Mouse (Mus musculus): ENCODE results near the gene Olfr282. TPM values are rescaled to one million over a fixed set of nuclear protein-coding genes. Genes with fewer than 3 reads are reported as not detected.
"Not testable (repeated sequence)": the region's sequence is repeated elsewhere in the genome, so short reads cannot be mapped to it uniquely, and the experiment has no call there.

Gene Olfr282
- total RNA-seq (2021), result not detected

DNA sequence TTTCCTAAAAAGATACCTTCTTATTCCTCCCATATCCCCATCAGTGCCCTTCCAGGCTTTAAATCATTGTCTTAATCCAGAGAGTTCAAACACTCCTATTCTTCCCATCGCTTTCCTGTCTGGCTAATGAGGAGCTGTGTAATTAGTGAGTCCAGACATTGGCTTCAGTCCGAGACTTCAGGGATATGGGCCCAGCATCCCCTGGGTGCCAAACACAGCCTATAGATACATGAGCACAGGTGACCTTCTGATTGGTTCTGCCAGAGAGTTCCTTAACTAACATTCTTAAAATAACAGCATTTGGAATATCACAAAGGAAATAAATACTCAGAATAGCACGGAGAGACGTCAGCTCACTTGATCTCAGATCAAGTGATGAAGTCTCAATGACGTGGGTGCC, at the start of gene Olfr282:
Olfr282 (plus strand) TSS at position 301 of the 400 bp plus-strand sequence.
- not testable (repeated sequence) for DNase-seq

DNA sequence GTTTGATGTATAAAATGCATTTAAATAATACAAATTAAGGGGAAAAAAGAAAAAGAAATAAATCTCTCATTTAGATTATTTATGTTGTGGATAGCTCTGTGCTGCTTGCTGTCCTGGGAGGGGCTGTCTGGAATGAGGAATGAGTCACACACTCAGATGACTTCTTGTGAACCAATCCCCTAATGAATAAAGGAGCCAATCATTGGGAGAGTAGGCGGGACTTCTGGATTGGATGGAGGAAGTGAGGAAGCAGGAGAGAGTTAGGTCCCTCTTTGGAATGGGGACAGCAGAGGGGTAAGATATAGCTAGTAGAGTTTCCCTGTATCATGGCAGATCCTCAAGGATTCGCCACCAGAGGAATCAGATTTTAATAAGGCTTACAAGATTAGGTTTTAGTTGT, 43.4 kb upstream of the Olfr282 start:
- DNase-seq, result no peak

DNA sequence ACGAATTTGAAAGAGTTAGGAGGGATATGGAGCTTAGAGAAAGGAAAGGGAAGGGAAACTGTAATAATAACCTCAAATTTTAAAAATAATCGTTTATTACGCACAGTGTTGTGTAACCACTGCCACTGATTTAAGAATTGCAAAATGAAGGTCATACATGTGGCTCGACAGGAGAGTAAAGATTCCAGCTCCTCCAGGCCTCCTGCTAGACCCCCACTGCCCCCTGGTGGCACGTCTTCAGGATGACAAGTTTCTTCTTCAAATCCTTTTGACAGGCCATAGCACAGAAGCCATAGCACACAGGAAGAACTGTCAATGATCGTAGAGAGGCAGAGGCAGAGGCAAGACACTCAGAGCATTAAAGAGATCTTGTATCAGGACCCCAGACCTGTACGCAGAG, 41.2 kb upstream of the Olfr282 start:
- peak; percentile 37 to 53 for DNase-seq

DNA sequence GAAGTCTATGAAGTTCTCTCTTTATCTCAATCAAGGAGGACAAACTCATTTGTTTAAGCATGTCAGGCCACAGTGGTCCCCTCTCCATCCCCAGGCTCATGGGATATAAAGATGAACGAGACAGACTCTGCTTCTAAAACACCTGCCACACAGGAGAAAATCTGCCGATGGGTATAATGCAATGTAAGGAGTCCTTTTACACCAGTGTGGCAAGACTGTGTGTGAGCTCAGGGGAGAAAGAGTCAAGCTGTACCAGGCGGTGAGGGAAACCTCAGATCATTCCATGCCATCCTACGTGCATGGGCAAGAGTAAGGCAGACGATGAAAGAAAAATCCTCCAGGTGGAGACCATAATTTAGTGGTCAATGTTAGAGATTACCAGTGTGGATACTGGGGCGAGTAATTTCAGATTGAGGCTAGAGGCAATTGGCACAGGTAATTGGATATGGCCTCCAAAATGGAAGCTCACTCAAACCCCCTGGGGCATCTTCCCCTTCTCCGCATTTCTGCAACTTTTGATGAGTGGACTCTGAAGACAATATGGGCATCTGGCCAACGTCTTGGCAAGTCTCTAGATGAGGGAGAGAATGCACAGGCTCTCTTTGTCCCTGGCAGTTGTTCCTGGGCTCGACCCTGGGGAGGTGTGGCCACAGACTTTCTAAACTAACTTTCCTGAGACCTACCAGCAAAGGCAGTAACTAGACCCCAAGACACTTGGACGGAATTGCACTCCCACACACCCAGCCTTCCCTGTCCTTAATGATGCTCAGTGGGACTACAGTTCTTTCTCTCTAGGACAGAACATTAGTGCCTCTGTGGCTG, 39.7 kb upstream of the Olfr282 start:
- DNase-seq, result no peak

DNA sequence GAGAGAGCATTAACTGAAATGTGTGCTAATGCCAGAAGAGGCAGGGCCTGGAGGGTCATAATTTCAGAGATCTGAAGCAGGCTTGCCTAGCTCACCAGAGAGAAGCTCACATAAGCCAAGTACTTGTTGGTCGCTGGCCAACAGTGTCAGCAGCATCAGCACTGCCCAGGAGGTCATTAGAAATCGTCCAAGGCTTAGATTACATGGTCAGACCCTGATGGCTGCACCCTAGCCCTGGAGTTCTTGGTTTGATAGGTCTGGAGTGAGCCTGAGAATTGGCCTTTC, 39.2 kb upstream of the Olfr282 start:
- DNase-seq, result no peak

DNA sequence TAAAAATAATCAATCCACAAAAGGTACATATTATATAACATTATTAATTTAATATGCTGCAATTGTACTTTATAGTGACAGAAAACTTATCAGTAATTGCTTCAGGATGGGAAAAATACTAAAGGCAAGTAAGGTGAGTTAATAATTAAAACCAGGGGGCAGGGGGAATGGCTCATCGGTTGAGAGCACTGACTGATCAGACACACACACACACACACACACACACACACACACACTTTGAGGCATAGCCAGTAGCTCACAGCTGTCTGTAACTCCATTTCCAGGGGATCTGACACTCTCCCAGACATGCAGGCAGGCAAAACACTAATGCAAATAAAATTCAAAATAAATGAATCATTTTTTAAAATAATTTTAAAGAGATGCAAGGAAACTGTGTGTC, 33.9 kb upstream of the Olfr282 start:
- no peak for DNase-seq

DNA sequence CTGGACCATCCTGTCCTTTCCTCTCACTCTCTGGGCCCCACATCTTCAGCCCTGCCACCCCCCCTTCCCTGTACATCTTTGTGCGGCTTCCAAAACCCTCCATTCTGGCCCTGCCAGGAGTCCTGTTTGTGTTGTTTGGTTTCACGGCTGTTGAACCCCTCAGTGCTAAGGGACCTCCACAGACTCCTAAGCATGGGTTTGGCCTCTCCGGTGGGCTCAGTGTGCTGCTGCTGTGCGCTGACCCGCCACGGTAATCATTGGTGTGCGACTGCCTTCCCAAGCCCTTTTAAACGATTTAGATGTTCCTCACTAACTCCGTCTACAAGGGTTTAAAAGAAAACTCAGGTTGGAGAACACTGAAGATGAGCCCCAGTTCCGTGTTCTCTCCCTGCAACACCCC, 28.7 kb upstream of the Olfr282 start:
- no peak for DNase-seq

DNA sequence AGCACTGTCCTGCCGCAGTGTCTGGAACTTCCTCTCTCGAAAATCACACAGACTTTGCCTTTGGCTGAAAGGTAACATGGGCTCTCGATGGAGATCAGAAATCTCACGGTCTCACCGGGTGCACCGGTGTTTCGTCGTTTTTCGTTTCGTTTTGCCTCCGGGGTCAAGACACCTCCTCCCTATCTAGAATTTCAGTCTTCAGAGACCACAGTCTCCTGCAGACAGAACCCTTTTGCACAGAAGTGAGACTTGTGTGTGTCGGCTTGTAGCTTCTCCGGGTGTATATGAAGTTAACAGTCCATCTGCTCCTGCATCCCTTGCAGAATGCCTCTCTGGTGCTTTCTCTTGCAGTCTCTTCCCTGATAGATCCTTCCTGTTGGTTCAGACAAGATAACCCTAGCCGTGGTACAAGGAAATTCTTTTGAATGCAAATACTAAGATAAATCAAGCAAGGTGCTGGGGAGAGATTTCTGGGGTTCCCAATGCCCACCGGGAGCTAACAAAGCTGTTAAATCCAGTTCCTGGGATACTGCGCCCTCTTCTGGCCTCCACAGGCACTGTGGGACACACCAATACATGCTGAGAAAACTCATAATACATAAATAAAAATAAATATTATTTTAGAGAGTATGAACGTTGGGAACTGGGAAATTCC, 22.5 kb upstream of the Olfr282 start:
- DNase-seq, result peak in 1 of 2 experiments; percentile 14

DNA sequence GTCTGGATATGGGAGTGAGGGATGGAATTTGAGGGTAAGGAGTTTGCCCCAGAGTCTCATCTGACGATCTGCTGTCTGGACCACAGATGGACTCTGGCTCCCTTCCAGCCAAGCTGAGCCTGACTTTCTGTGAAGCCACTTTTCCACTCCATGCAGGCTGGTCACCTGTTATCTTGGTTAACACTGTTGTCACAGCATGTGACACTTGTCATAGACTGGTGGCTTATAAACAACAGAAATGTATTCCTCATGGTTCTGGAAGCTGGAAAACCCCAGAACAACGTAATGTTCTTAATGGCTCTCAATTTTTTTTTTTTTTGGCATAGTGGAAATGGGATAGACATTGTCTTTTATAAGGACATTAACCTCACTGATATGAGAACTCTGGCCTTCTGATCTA, 21.4 kb upstream of the Olfr282 start:
- no peak for DNase-seq

DNA sequence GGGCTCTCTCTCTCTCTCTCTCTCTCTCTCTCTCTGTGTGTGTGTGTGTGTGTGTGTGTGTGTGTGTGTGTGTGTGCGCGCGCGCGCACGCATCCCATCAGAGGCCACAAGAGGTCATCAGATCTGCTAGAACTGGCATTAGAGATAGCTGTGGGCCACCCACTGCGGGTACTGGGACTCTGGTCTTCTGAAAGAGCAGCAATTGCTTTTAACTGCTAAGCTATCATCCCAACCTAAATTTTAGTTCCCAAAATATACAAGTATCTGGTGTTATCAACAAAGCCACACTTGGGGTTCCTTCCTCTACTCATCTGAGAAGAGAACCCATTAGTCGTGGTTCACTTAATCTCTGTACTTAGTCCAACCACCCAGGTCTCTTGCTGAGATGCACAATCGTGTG, 20.8 kb upstream of the Olfr282 start:
- DNase-seq, result no peak

DNA sequence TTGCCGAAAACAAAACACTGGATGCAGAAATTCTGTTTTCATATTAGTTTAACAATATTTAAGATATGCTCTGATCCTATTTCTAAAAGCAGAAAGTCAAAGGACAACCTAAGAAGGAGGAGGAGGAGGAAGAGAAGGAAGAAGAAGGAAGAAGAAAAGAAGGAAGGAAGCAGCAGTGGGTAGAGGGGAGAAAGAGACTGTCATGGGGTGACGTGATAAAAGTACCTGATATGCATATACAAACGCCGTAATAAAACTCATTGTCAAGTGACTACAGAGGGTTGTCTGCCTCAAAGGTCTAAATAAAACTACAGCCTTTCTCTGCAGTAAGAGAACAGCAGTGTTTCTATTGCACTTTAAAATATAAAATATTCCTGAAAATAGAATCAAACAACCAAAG, 15.0 kb upstream of the Olfr282 start:
- no peak for DNase-seq

DNA sequence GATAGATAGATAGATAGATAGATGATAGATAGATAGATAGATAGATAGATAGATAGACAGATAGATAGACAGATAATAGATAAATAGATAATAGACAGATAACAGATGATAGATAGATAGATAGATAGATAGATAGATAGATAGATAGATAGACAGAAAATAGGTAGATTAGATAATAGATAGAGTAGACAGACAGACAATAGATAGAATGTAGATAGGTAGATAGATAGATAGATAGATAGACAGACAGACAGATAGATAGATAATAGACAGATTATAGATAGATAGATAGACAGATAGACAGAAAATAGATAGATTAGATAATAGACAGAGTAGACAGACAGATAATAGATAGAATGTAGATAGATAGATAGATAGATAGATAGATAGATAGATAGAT, 14.2 kb upstream of the Olfr282 start:
- DNase-seq, result not testable (repeated sequence)

DNA sequence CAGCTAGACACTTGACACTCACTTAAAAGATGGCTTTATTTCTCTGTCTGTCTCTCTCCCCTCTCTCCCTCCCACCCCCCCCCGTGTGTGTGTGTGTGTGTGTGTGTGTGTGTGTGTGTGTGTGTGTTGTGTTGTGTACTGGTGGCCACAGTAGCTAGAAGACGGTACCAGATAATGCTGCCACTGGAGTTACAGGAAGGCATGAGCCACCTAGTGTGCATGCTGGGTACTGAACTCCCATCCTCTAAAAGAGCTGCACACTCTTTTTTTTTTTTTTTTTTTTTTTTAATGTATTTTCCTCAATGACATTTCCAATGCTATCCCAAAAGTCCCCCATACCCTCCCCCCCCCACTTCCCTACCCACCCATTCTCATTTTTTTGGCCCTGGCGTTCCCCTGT, 13.7 kb upstream of the Olfr282 start:
- DNase-seq, result not testable (repeated sequence)

DNA sequence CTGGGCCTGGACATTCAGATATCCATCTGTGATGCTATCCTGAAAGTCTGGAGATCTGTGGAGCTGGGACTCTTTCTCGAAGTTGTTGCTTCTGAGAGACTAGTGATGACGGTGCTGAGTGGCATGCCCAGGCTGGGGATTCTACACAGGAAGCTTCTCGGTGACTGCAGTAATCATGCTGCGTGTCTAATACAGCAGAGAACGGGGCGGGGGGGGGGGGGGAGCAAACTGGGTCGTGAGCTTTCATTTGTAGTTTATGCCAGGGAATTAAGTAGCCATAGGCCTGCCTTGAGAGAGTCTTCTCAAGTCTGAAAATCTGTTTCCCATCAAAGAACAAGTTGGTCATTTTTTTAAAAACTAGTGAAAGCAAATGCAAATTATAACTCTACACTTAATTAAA, 12.9 kb upstream of the Olfr282 start:
- no peak for DNase-seq

DNA sequence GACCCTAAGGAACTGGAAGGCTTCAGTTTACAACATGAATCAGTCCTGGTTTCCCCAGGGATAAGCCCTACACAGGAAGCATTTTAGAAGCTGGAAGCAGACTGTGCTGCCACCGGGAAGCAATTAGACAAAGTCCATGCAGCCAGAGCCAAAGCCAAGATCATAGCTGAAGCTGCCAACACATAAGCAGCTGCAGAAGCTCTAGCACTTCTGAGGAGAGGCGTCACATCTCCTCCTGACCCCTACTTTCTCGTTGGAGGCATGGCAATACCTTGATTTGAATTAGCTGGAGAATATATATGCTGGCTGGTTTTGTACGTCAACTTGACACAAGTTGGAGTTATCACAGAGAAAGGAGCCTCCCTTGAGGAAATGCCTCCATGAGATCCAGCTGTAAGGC, 10.1 kb upstream of the Olfr282 start:
- no peak for DNase-seq

DNA sequence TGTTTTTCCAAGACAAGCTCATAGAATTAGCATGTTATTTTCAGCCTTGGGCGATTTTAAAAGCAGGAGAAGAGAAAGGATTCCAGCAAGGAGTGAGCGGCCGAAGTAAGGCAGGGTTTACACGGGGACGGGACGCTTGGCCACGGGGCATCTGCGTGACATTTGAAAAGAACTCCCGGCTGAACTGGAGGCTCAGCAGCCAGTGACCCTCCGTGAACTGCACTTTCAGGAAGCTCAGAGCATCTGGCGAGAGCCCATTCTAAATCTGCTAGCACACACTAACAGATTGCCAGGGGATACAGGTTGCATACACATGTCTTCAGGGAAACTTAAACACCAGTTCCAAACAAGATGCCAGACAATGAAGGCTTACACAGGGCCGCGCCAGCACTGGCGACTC, 6.7 kb upstream of the Olfr282 start:
- DNase-seq, result no peak

DNA sequence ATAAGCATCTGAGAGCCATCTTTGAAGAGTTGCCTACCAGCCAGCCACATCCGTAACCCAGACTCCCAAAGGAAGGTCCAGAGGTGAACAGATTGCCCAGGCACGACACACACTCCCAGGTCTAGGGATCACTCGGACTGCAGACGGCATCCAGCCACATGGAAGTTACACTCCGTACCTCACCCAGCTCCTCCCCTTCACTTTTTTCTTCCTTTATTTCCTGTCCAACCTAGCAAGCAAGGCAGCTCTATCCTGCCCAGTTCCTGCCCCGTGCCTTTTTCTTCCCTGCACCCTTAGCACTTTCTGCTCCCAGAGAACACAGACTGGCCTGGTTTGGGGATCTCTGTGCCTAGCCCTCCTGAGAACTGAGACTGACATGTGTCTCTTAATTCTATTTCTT, 6.3 kb upstream of the Olfr282 start:
- DNase-seq, result no peak

DNA sequence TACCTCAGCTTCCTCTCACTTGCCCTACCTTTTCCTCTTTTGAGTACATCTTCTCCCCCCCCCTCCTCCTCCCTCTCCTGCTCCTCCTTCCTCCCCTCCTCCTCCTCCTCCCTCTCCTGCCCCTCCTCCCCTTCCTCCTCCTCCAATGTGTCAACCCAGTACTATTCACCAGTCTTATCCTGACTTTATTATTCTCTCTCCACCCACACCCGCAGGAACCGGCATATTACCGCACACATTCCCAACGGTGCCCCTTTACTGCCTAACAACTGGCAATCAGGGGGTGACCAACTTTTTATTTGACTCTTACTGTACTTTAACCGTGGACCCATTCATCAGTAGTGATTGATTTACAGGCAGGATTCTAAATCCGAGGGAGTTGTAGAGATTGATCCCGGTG, 5.8 kb upstream of the Olfr282 start:
- DNase-seq, result no peak

DNA sequence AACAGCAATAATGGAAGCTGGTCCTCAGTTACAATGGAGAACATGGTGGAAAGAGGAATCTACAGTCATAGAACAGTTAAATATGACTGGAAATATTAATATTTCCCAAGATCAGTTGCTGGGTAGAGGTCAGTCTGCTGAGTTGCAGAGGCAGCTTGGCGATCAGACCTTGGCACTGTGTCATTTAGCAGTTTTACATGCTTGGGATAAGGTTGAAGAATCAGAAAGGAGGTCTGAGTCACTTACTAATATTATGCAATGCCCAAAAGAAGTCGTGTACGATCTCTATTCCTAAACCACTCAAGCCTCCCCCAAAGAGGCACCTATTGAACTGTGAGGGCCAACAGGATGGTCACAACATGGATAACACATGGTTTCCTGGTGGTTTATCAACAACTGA, 13.5 kb downstream of the Olfr282 start:
- no peak for DNase-seq

DNA sequence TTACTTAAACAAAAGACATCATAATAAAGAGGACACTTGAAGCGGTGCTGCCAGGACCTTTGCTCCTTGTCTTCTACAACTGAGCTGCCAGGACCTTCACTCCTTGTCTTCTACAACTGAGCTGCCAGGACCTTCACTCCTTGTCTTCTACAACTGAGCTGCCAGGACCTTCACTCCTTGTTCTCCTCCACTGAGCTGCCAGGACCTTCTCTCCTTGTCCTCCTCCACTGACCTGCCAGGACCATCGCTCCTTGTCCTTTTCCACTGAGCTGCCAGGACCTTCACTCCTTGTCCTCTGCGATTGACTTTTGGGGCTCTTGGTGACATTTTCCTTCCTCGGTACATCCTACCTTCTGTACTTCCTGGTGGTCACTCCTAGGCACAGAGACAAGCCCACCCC, 17.5 kb downstream of the Olfr282 start:
- DNase-seq, result no peak

DNA sequence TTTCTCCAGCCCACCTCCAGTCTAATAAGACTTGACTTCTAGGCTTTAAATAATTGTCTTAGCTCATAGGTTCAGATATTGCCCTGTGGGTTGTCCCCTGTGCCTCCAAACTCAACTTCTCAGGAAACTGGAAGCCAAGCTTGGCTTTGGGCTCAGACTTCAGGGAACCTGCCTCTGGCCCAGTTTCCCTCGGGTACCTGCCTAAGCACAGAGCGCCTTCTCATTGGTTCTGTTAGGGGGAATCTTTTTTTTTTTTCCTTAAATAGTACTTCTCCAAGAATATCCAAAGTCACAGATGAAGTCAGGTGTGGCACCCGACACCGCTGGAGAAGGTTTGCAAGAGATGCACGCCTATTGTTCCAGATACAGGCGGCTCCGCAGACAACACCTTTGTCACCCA, 21.3 kb downstream of the Olfr282 start, which contains the start of gene Olfr281:
Olfr281 (plus strand) TSS at position 301 of the 400 bp plus-strand sequence.
- DNase-seq, result no peak

DNA sequence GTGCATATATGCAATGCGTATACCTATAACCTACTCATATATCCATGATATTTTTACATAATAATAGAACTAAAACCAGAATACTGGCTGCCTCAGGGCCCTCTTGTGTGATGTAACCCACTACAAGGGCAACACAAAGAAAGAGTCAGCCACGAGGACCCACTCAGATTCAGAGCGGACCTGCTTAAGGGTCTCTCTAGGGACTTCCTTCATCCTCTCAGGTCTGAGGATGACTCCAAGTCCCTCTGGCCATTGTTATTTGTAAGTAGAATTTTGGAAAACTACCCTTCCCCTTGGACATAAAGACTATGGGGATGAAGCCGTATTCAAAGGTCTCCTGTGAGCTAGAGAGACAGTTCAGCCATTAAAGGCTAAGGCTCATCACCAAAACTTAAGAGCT, 38.6 kb downstream of the Olfr282 start, which contains the start of gene OR5BS1P:
OR5BS1P (plus strand) TSS at position 301 of the 400 bp plus-strand sequence.
- no peak for DNase-seq

DNA sequence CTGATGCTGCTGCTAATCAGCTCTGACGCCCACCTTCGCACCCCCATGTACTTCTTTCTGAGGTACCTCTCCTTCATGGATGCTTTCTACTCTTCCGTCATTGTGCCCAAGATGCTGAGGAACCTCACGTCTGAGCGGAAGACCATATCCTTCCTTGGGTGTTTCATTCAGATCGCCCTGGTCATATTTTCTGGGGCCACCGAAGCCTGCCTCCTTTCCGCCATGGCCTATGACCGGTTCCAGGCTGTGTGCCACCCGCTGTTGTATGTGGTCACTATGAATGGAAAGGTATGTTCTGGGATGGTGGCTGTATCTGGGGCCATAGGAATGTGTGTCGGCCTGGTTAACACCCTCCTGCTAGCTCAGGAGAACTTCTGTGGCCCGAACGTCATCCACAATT, 40.5 kb downstream of the Olfr282 start:
- DNase-seq, result no peak

DNA sequence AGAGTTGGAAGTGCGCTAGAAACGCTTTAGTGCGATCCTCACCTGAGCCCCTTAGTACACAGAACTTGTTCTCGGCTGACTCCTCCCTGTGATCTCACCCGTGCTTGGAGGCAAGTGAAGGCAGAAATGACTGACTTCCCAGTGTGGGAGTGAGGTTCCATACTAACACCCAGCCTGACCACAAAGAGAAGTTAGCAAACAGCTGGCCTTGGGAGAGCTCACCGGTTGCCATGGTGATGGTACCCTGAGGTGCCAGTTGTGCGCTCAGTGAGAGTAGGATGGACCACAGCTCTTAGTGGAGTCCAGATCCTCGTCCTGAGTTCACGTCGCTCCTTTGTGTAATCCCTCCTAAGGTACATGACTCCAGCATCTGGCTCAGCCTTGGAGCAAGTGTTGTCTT, 43.9 kb downstream of the Olfr282 start:
- DNase-seq, result no peak
